Mouse (Mus musculus) megakaryocyte, embryonic 14.5 days (primary cell): ENCODE measurements around the gene D6Ertd527e.

Source experiments
- FLI1 ChIP-seq: IDR thresholded peaks from 2 replicates; pipeline ENCODE4 v1.6.1; 2012; ENCODE audit warnings: low read length, inconsistent platforms, mixed read lengths
- GATA1 ChIP-seq: IDR thresholded peaks from 3 replicates; pipeline ENCODE4 v1.6.1; 2012; ENCODE audit warnings: mixed read lengths, low read length, inconsistent platforms, borderline replicate concordance

DNA sequence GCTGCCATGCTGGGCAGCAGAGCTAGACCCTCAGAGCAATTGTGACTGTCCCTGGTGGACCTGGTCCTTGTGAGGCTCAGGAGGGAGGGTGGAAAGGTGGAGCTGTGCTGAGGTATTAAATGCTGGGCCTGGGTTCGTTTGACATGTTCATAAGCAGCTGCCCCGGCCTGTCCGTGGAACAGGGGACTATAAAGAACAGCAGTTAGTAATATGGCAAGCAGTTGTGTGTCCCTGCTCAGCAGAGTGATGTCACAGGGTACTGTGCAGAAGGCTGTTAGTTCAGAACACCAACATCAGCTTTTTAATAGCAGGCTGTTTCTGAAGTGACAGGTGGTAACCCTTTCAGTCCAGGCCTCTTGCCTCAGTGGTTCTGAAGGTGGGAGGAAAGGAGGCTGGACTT lies 13.7 kb upstream of the D6Ertd527e start:
- no peak for TF ChIP-seq GATA1
- TF ChIP-seq FLI1: no peak
